Mouse (Mus musculus): ENCODE measurements around the gene Ftl1.

DNA sequence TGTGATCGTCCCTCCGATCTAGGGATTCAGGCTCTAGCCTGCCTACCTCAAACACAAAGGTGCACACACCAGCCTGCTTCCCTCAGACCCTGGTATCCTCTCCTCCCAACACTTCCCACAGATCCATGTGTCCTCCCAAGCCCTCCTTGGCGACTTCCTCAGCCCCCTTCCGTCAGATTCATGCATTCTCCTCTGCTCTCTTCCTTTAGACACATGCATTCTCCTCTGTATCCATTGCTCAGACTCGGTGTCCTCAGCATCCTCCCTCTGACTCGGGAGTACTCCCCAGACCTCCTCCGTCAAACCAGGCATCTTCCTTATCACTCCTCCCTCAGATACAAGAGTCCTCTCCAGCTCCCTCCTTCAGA is 25.9 kb downstream of the Ftl1 start:
- no peak for TF ChIP-seq MAFK (IDR thresholded peaks at IDR 0.05; ENCODE audit: insufficient read depth, low read depth, low read length)
- no peak for TF ChIP-seq ZNF384 (IDR thresholded peaks at IDR 0.05; ENCODE audit: low read depth, low read length)
- no peak for TF ChIP-seq HCFC1 (IDR thresholded peaks at IDR 0.05; ENCODE audit: borderline replicate concordance, insufficient read depth, low read length)
- TF ChIP-seq CHD2 (IDR thresholded peaks at IDR 0.05; ENCODE audit: low read depth, low read length) = no peak
